Mouse (Mus musculus) cortical plate, adult 2 months (tissue): ENCODE data around the gene Cpa2. TPM values are rescaled to one million over a fixed set of nuclear protein-coding genes. Genes with fewer than 3 reads are reported as not detected.

ENCODE experiments used
- H3K27ac ChIP-seq: fragments of 200-500 bp; 2 replicates; pipeline ENCODE4 v1.5.1; 2012; ENCODE audit warnings: low read length, control low read depth, inconsistent platforms; ENCODE audit not compliant: insufficient read depth
- H3K4me1 ChIP-seq: fragments of 200-500 bp; 2 replicates; pipeline ENCODE4 v1.6.1; 2011; ENCODE audit warnings: low read length; ENCODE audit not compliant: control insufficient read depth, insufficient read depth
- H3K4me3 ChIP-seq: fragments of 200-500 bp; 2 replicates; pipeline ENCODE4 v1.5.1; 2011; ENCODE audit warnings: mild to moderate bottlenecking, low read length, control low read depth; ENCODE audit not compliant: insufficient read depth
- CTCF ChIP-seq: fragments of 200-500 bp; IDR thresholded peaks from 2 replicates; pipeline ENCODE4 v1.5.1; 2011; ENCODE audit warnings: mild to moderate bottlenecking, control low read depth, low read length; ENCODE audit not compliant: insufficient read depth; ENCODE audit errors: extremely low read depth
- POLR2A ChIP-seq: fragments of 200-500 bp; IDR thresholded peaks from 2 replicates; pipeline ENCODE4 v1.6.1; 2011; ENCODE audit warnings: mild to moderate bottlenecking, low read length, control low read depth; ENCODE audit not compliant: insufficient read depth; ENCODE audit errors: extremely low read depth
- polyA plus RNA-seq: library from polyadenylated mRNA; depleted of rRNA; stranded (reverse); fragments of >200 nt; gene quantifications from 2 replicates; pipeline ENCODE4 v1.2.3, GENCODE M21; 2012; rRNA removed

Gene Cpa2
- polyA plus RNA-seq, 1 experiment = 3.1 TPM

- no peak for TF ChIP-seq POLR2A
- TF ChIP-seq CTCF = no peak
- H3K4me1 ChIP-seq = no peaks in the 10 kb centered on the region
- H3K4me3 ChIP-seq = no peak overlapping the region
- no peak overlapping the region for H3K27ac ChIP-seq
Observed at GRCm38 (mm10) chr6:30611212-30611611, 69.8 kb downstream of the Cpa2 start.

Other genes starting within 250 kb of the Cpa2 start
- 71.3 and 72.4 TPM in 2 replicates for gene Ube2h, start 237.0 kb upstream of the Cpa2 start, polyA plus RNA-seq
- gene Zc3hc1, start 150.6 kb upstream of the Cpa2 start, polyA plus RNA-seq = 24.3 and 24.9 TPM in 2 replicates
- 58.0 and 67.4 TPM in 2 replicates for gene Klhdc10, start 139.7 kb upstream of the Cpa2 start, polyA plus RNA-seq
- 28.0 and 33.2 TPM in 2 replicates for gene Tmem209, start 31.8 kb upstream of the Cpa2 start, polyA plus RNA-seq
- 0.10 TPM in 1 of 2 replicates, not detected in the other for gene Ssmem1, start 31.7 kb upstream of the Cpa2 start, polyA plus RNA-seq
- 0.10 and 0.15 TPM in 2 replicates for gene Cpa4, start 26.8 kb downstream of the Cpa2 start, polyA plus RNA-seq
- 0.08 and 0.09 TPM in 2 replicates for gene Cpa5, start 69.4 kb downstream of the Cpa2 start, polyA plus RNA-seq
- gene Cpa1, start 97.6 kb downstream of the Cpa2 start, polyA plus RNA-seq = not detected in 2 replicates
- gene Cep41, start 152.2 kb downstream of the Cpa2 start, polyA plus RNA-seq = 5.7 and 5.8 TPM in 2 replicates
- 41.8 and 47.8 TPM in 2 replicates for gene Mest, start 182.0 kb downstream of the Cpa2 start, polyA plus RNA-seq